Comparison of ENCODE assay signal across 36 mouse cellular contexts in genomic region chr10:23922468-23922867, GRCm38 (mm10). TPM values are rescaled to one million over a fixed set of nuclear protein-coding genes. Genes with fewer than 3 reads are reported as not detected.
DNase-seq lines count a peak whose midpoint lies in the region; ATAC-seq and TF ChIP-seq lines count a peak whose summit lies in the region.
"Had no signal": no experiment of that assay in that cellular context is flagged by ENCODE, and none has a peak within 500 bp of the region (broad histone marks: within the 10 kb centered on the region; RNA-seq: fewer than 3 reads in every experiment).

No protein-coding gene starts in this region.

- H3K27me3 ChIP-seq in liver, adult 2 months (ENCODE audit: control insufficient read depth, insufficient read depth, low read length) = no peaks in the 10 kb centered on the region
- no peaks in the 10 kb centered on the region for H3K27me3 ChIP-seq in liver, embryonic 14.5 days (ENCODE audit: control insufficient read depth, insufficient read depth, low read length)
- no peaks in the 10 kb centered on the region for H3K27me3 ChIP-seq in liver, postnatal 0 days (ENCODE audit: insufficient read depth, low read length)
- H3K27me3 ChIP-seq: embryonic facial prominence, embryonic 13.5 days; heart, embryonic 12.5 days; heart, embryonic 15.5 days; hindbrain, embryonic 13.5 days had no signal

- no peak for TF ChIP-seq CTCF in liver, adult 2 months (IDR thresholded peaks at IDR 0.05; ENCODE audit: low read depth, low read length)
- no peak for TF ChIP-seq CTCF in liver, embryonic 14.5 days (IDR thresholded peaks at IDR 0.05; ENCODE audit: low read depth)
- TF ChIP-seq CTCF in liver, postnatal 0 days (IDR thresholded peaks at IDR 0.05; ENCODE audit: low read depth) = no peak

- peak; percentile 73 for DNase-seq in adipocyte (ENCODE audit: low spot score)
- peak; percentile 96 for DNase-seq in liver, adult 2 months (ENCODE audit: extremely low read depth, low read depth, low spot score)
- peak; percentile 3 to 15 (median 9) for DNase-seq in liver, embryonic 14.5 days (ENCODE audit: low read depth in 3 of 3, low spot score in 3 of 3)
- DNase-seq in liver, postnatal 0 days = no peak
- DNase-seq in left cerebral cortex, adult 8-10 months (ENCODE audit: low spot score in 2 of 2) = no peak
- DNase-seq in lung, postnatal 36 days = no peak
- no peak for DNase-seq in layer of hippocampus, postnatal 10 days (ENCODE audit: low spot score in 2 of 2)
- DNase-seq: adrenal gland, adult 8-10 months; adrenal gland, postnatal 25 days; cerebellum, adult 11-12 months; cerebellum, adult 8-10 months; cerebellum, postnatal 10 days; cerebellum, postnatal 36 days; embryo, embryonic 11 days; forebrain, postnatal 0 days; gastrocnemius, adult 2 months; gastrocnemius, postnatal 14 days; heart, adult 11 months; heart, postnatal 10 days; heart, postnatal 36 days had no signal

- no peak for TF ChIP-seq EP300 in liver, embryonic 14.5 days (IDR thresholded peaks at IDR 0.05; ENCODE audit: low read depth)
- TF ChIP-seq EP300 in liver, postnatal 0 days (IDR thresholded peaks at IDR 0.05; ENCODE audit: low read depth) = no peak

- H3K4me2 ChIP-seq in liver, embryonic 14.5 days (ENCODE audit: low read depth) = no peak overlapping the region
- no peak overlapping the region for H3K4me2 ChIP-seq in liver, postnatal 0 days (ENCODE audit: low read depth, low read length)
- H3K4me2 ChIP-seq: embryonic facial prominence, embryonic 13.5 days; heart, embryonic 12.5 days; heart, embryonic 15.5 days; hindbrain, embryonic 13.5 days had no signal

- peaks cover 10% of the 10 kb centered on the region; the same call in 1 of the 2 replicates for H3K4me1 ChIP-seq in liver, adult 2 months (ENCODE audit: control insufficient read depth, insufficient read depth, low read length)
- peaks cover 0 to 4% of the 10 kb centered on the region in 2 experiments; a peak in 1 of 4 replicates for H3K4me1 ChIP-seq in liver, embryonic 14.5 days (replicated peaks; ENCODE audit: control insufficient read depth in 2 of 2, insufficient read depth in 2 of 2, low read length in 1 of 2)
- no peaks in the 10 kb centered on the region for H3K4me1 ChIP-seq in liver, postnatal 0 days (ENCODE audit: insufficient read depth)
- H3K4me1 ChIP-seq: embryonic facial prominence, embryonic 10.5 days; embryonic facial prominence, embryonic 13.5 days; heart, embryonic 12.5 days; heart, embryonic 15.5 days; hindbrain, embryonic 10.5 days; hindbrain, embryonic 13.5 days had no signal

- H3K36me3 ChIP-seq in liver, adult 2 months (ENCODE audit: control insufficient read depth, insufficient read depth, low read length) = no peaks in the 10 kb centered on the region
- H3K36me3 ChIP-seq in liver, embryonic 14.5 days (replicated peaks; ENCODE audit: control insufficient read depth, insufficient read depth, low read depth) = no peaks in the 10 kb centered on the region
- H3K36me3 ChIP-seq in liver, postnatal 0 days (replicated peaks; ENCODE audit: insufficient read depth, low read length) = no peaks in the 10 kb centered on the region
- H3K36me3 ChIP-seq: embryonic facial prominence, embryonic 10.5 days; embryonic facial prominence, embryonic 13.5 days; heart, embryonic 12.5 days; heart, embryonic 15.5 days; hindbrain, embryonic 10.5 days; hindbrain, embryonic 13.5 days had no signal

- H3K9ac ChIP-seq in liver, adult 2 months (ENCODE audit: low read depth, low read length) = no peak overlapping the region
- H3K9ac ChIP-seq in liver, embryonic 14.5 days (replicated peaks) = no peak overlapping the region
- H3K9ac ChIP-seq in liver, postnatal 0 days (replicated peaks) = no peak overlapping the region
- H3K9ac ChIP-seq: embryonic facial prominence, embryonic 13.5 days; forebrain, postnatal 0 days; heart, embryonic 12.5 days; heart, embryonic 15.5 days; hindbrain, embryonic 13.5 days had no signal

- peak; percentile 50; the same call in 1 of the 2 replicates for ATAC-seq in liver, embryonic 14.5 days (ENCODE audit: insufficient read depth)
- ATAC-seq in liver, postnatal 0 days = peak; percentile 85
- ATAC-seq: CD4-positive, CD25-positive, alpha-beta regulatory T cell, adult 4 months; forebrain, embryonic 14.5 days; forebrain, postnatal 0 days; hindbrain, postnatal 0 days had no signal

- H3K4me3 ChIP-seq in liver, adult 2 months (ENCODE audit: insufficient read depth, low read depth, low read length) = no peak overlapping the region
- H3K4me3 ChIP-seq in liver, embryonic 14.5 days (ENCODE audit: insufficient read depth in 1 of 2, low read depth in 2 of 2, low read length in 2 of 2) = no peak overlapping the region
- no peak overlapping the region for H3K4me3 ChIP-seq in liver, postnatal 0 days (ENCODE audit: low read depth, low read length)
- H3K4me3 ChIP-seq: embryonic facial prominence, embryonic 10.5 days; embryonic facial prominence, embryonic 13.5 days; gastrocnemius, adult 2 months; heart, embryonic 12.5 days; heart, embryonic 15.5 days; hindbrain, embryonic 10.5 days; hindbrain, embryonic 13.5 days had no signal

- no peak for TF ChIP-seq POLR2A in liver, adult 2 months (IDR thresholded peaks at IDR 0.05; ENCODE audit: extremely low read depth, insufficient read depth, low read length)

- 21% methylated on average over 3 of the region's 3 CpGs for WGBS in liver, adult 2 months
- 44% methylated on average over 3 of the region's 3 CpGs for WGBS in liver, embryonic 14.5 days (ENCODE audit: insufficient replicate concordance)
- WGBS in liver, postnatal 0 days (ENCODE audit: insufficient replicate concordance) = 42% methylated on average over 3 of the region's 3 CpGs

- no peaks in the 10 kb centered on the region for H3K9me3 ChIP-seq in liver, embryonic 14.5 days (ENCODE audit: control insufficient read depth, low read length)
- H3K9me3 ChIP-seq in liver, postnatal 0 days (ENCODE audit: low read length) = no peaks in the 10 kb centered on the region
- H3K9me3 ChIP-seq: embryonic facial prominence, embryonic 10.5 days; embryonic facial prominence, embryonic 13.5 days; heart, embryonic 12.5 days; heart, embryonic 15.5 days; hindbrain, embryonic 10.5 days; hindbrain, embryonic 13.5 days had no signal

- no peak overlapping the region for H3K27ac ChIP-seq in liver, adult 2 months (replicated peaks; ENCODE audit: insufficient read depth, low read depth, low read length)
- no peak overlapping the region for H3K27ac ChIP-seq in liver, embryonic 14.5 days
- H3K27ac ChIP-seq in liver, postnatal 0 days (ENCODE audit: low read depth) = no peak overlapping the region
- H3K27ac ChIP-seq: embryonic facial prominence, embryonic 10.5 days; embryonic facial prominence, embryonic 13.5 days; gastrocnemius, adult 2 months; heart, embryonic 15.5 days; hindbrain, embryonic 10.5 days; hindbrain, embryonic 13.5 days; hindbrain, postnatal 0 days had no signal

- no peaks in the 10 kb centered on the region for H3K79me2 ChIP-seq in liver, adult 2 months (ENCODE audit: control insufficient read depth, insufficient read depth, low read length)

RNA-seq across cellular contexts. Expression of gene Taar1, which starts 2.3 kb away (rescaled TPM):
- not detected in 2 replicates for total RNA-seq in liver, adult 2 months (2014; rRNA removed)
- polyA plus RNA-seq in liver, adult 2 months (2012; rRNA removed) = not detected in 2 replicates
- polyA plus RNA-seq in liver, embryonic 14.5 days (2012; rRNA removed) = not detected in 2 replicates
- polyA plus RNA-seq in liver, embryonic 14.5 days (2014; fragmentation: Nextera tagmentation; extraction: Ambion mirVana) = not detected in 2 replicates
- polyA plus RNA-seq in liver, postnatal 0 days (2015; fragmentation: Nextera tagmentation; extraction: Ambion mirVana) = not detected in 2 replicates
- total RNA-seq in left cerebral cortex, adult 8-10 months (2022) = not detected
- not detected for total RNA-seq in layer of hippocampus, postnatal 10 days (2021)
- total RNA-seq: adrenal gland, adult 8-10 months; adrenal gland, postnatal 25 days; forebrain, postnatal 0 days; gastrocnemius, adult 2 months; gastrocnemius, postnatal 14 days; gastrocnemius, postnatal 4 days; heart, postnatal 10 days; heart, postnatal 36 days; hindbrain, postnatal 0 days; MEL had no signal
- polyA plus RNA-seq: brain, embryonic 14.5 days; C2C12; CD4-positive, CD25-positive, alpha-beta regulatory T cell, adult 4 months; cortical plate, adult 2 months; embryonic facial prominence, embryonic 10.5 days; embryonic facial prominence, embryonic 13.5 days; forebrain, embryonic 11.5 days; forebrain, embryonic 14.5 days; forebrain, postnatal 0 days; frontal cortex, adult 2 months; heart, embryonic 12.5 days; heart, embryonic 15.5 days; hindbrain, embryonic 10.5 days; hindbrain, embryonic 13.5 days; hindbrain, postnatal 0 days had no signal

RNA-seq across cellular contexts. Expression of gene Taar2, which starts 15.9 kb away (rescaled TPM):
- total RNA-seq in liver, adult 2 months (2014; rRNA removed) = not detected in 2 replicates
- polyA plus RNA-seq in liver, adult 2 months (2012; rRNA removed) = not detected in 2 replicates
- polyA plus RNA-seq in liver, embryonic 14.5 days (2012; rRNA removed) = not detected in 2 replicates
- polyA plus RNA-seq in liver, embryonic 14.5 days (2014; fragmentation: Nextera tagmentation; extraction: Ambion mirVana) = not detected in 2 replicates
- not detected in 2 replicates for polyA plus RNA-seq in liver, postnatal 0 days (2015; fragmentation: Nextera tagmentation; extraction: Ambion mirVana)
- not detected for total RNA-seq in left cerebral cortex, adult 8-10 months (2022)
- not detected for total RNA-seq in layer of hippocampus, postnatal 10 days (2021)
- total RNA-seq: adrenal gland, adult 8-10 months; adrenal gland, postnatal 25 days; forebrain, postnatal 0 days; gastrocnemius, adult 2 months; gastrocnemius, postnatal 14 days; gastrocnemius, postnatal 4 days; heart, postnatal 10 days; heart, postnatal 36 days; hindbrain, postnatal 0 days; MEL had no signal
- polyA plus RNA-seq: C2C12; CD4-positive, CD25-positive, alpha-beta regulatory T cell, adult 4 months; cortical plate, adult 2 months; embryonic facial prominence, embryonic 10.5 days; forebrain, embryonic 11.5 days; forebrain, embryonic 14.5 days; frontal cortex, adult 2 months; heart, embryonic 12.5 days; heart, embryonic 15.5 days; hindbrain, embryonic 10.5 days; hindbrain, embryonic 13.5 days had no signal

RNA-seq across cellular contexts. Expression of gene Taar3, which starts 26.9 kb away (rescaled TPM):
- total RNA-seq in liver, adult 2 months (2014; rRNA removed) = not detected in 2 replicates
- not detected in 2 replicates for polyA plus RNA-seq in liver, adult 2 months (2012; rRNA removed)
- polyA plus RNA-seq in liver, embryonic 14.5 days (2012; rRNA removed) = not detected in 2 replicates
- polyA plus RNA-seq in liver, embryonic 14.5 days (2014; fragmentation: Nextera tagmentation; extraction: Ambion mirVana) = not detected in 2 replicates
- polyA plus RNA-seq in liver, postnatal 0 days (2015; fragmentation: Nextera tagmentation; extraction: Ambion mirVana) = not detected in 2 replicates
- total RNA-seq in left cerebral cortex, adult 8-10 months (2022) = not detected
- total RNA-seq in layer of hippocampus, postnatal 10 days (2021) = not detected
- total RNA-seq: adrenal gland, adult 8-10 months; adrenal gland, postnatal 25 days; forebrain, postnatal 0 days; gastrocnemius, adult 2 months; gastrocnemius, postnatal 14 days; gastrocnemius, postnatal 4 days; heart, postnatal 10 days; heart, postnatal 36 days; MEL had no signal
- polyA plus RNA-seq: brain, embryonic 14.5 days; C2C12; CD4-positive, CD25-positive, alpha-beta regulatory T cell, adult 4 months; cortical plate, adult 2 months; embryonic facial prominence, embryonic 10.5 days; embryonic facial prominence, embryonic 13.5 days; forebrain, embryonic 11.5 days; forebrain, embryonic 14.5 days; forebrain, postnatal 0 days; frontal cortex, adult 2 months; heart, embryonic 12.5 days; heart, embryonic 15.5 days; hindbrain, embryonic 10.5 days; hindbrain, embryonic 13.5 days; hindbrain, postnatal 0 days had no signal

RNA-seq across cellular contexts. Expression of gene Vnn1, which starts 28.0 kb away (rescaled TPM):
- 18.5 and 48.4 TPM in 2 replicates for total RNA-seq in liver, adult 2 months (2014; rRNA removed)
- 34.7 and 40.5 TPM in 2 replicates for polyA plus RNA-seq in liver, adult 2 months (2012; rRNA removed)
- polyA plus RNA-seq in liver, embryonic 14.5 days (2012; rRNA removed) = 0.76 and 1.2 TPM in 2 replicates
- polyA plus RNA-seq in liver, embryonic 14.5 days (2014; fragmentation: Nextera tagmentation; extraction: Ambion mirVana) = 1.2 and 1.7 TPM in 2 replicates
- polyA plus RNA-seq in liver, postnatal 0 days (2015; fragmentation: Nextera tagmentation; extraction: Ambion mirVana) = 13.9 and 20.5 TPM in 2 replicates
- under 1 TPM in 2 of 4 experiments, not detected in 2; 0.15 to 0.34 TPM for total RNA-seq in left cerebral cortex, adult 8-10 months (2022)
- total RNA-seq in layer of hippocampus, postnatal 10 days (2021) = under 1 TPM; 0.66 to 0.71 TPM
- total RNA-seq: MEL had no signal
- polyA plus RNA-seq: CD4-positive, CD25-positive, alpha-beta regulatory T cell, adult 4 months had no signal

RNA-seq across cellular contexts. Expression of gene Taar4, which starts 37.8 kb away (rescaled TPM):
- not detected in 2 replicates for total RNA-seq in liver, adult 2 months (2014; rRNA removed)
- polyA plus RNA-seq in liver, adult 2 months (2012; rRNA removed) = not detected in 2 replicates
- polyA plus RNA-seq in liver, embryonic 14.5 days (2012; rRNA removed) = not detected in 2 replicates
- polyA plus RNA-seq in liver, embryonic 14.5 days (2014; fragmentation: Nextera tagmentation; extraction: Ambion mirVana) = not detected in 2 replicates
- not detected in 2 replicates for polyA plus RNA-seq in liver, postnatal 0 days (2015; fragmentation: Nextera tagmentation; extraction: Ambion mirVana)
- not detected for total RNA-seq in left cerebral cortex, adult 8-10 months (2022)
- not detected for total RNA-seq in layer of hippocampus, postnatal 10 days (2021)
- total RNA-seq: adrenal gland, adult 8-10 months; adrenal gland, postnatal 25 days; forebrain, postnatal 0 days; gastrocnemius, adult 2 months; gastrocnemius, postnatal 14 days; gastrocnemius, postnatal 4 days; heart, postnatal 10 days; heart, postnatal 36 days; hindbrain, postnatal 0 days; MEL had no signal
- polyA plus RNA-seq: brain, embryonic 14.5 days; C2C12; CD4-positive, CD25-positive, alpha-beta regulatory T cell, adult 4 months; cortical plate, adult 2 months; embryonic facial prominence, embryonic 10.5 days; embryonic facial prominence, embryonic 13.5 days; forebrain, embryonic 11.5 days; forebrain, embryonic 14.5 days; forebrain, postnatal 0 days; frontal cortex, adult 2 months; heart, embryonic 12.5 days; heart, embryonic 15.5 days; hindbrain, embryonic 10.5 days; hindbrain, embryonic 13.5 days; hindbrain, postnatal 0 days had no signal

Comparison
In these comparisons a context has a peak if more than half of its experiments do, and no peak if none do; other contexts are left out.
1. DNase-seq: peak in adipocyte (single experiment), liver, adult 2 months (single experiment) and liver, embryonic 14.5 days (3 of 3); none in liver, postnatal 0 days (single experiment), left cerebral cortex, adult 8-10 months (0 of 2), lung, postnatal 36 days (single experiment) and layer of hippocampus, postnatal 10 days (0 of 2).